Mouse (Mus musculus) stomach, postnatal 0 days (tissue): ENCODE measurements around the gene Cep57.

Experiments
- CTCF ChIP-seq: IDR thresholded peaks from 2 replicates; pipeline ENCODE4 v1.5.1; 2016; ENCODE audit warnings: antibody characterized with exemption, low read depth, mild to moderate bottlenecking, moderate library complexity
- EP300 ChIP-seq: optimal IDR thresholded peaks from 2 replicates; pipeline ENCODE3; 2016; ENCODE audit warnings: antibody characterized with exemption

DNA sequence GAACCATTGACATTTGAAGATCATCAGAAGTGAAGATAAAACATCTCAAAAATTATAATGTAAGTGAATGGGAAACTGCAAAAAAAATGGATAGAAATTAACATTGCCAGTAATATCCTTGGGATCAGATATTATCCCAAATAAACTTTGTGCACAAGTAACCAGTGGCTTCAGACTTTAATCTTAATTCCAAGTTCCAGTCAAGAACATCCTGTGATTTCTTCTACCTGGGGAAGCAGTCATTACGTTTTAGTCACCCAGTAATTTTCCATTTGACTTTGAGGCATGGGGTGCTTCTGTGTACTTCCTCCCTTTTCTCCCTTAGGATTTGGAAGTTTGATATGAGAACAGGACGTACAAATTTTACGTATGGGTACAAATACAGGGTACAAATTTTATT lies 66.5 kb downstream of the Cep57 start:
- TF ChIP-seq CTCF (no peak), EP300 (no peak)
